ENCODE assay signal across 9 mouse cellular contexts in genomic region chr2:21908813-21909480, GRCm38 (mm10).
DNase-seq lines count a peak whose midpoint lies in the region; ATAC-seq lines count a peak whose summit lies in the region.
"Had no signal": no experiment of that assay in that cellular context is flagged by ENCODE, and none has a peak within 500 bp of the region (broad histone marks: within the 10 kb centered on the region; RNA-seq: fewer than 3 reads in every experiment).

No protein-coding gene starts in this region.

- no peaks in the 10 kb centered on the region for H3K27me3 ChIP-seq in kidney, embryonic 16.5 days (ENCODE audit: insufficient read depth, low read length)
- H3K27me3 ChIP-seq in embryonic facial prominence, embryonic 15.5 days: no peaks in the 10 kb centered on the region
- H3K27me3 ChIP-seq: midbrain, embryonic 13.5 days had no signal

- H3K9me3 ChIP-seq in kidney, embryonic 16.5 days (ENCODE audit: low read length): peaks cover 6% of the 10 kb centered on the region; the same call in 1 of the 2 replicates
- H3K9me3 ChIP-seq in embryonic facial prominence, embryonic 15.5 days (replicated peaks): no peaks in the 10 kb centered on the region
- H3K9me3 ChIP-seq: midbrain, embryonic 13.5 days had no signal

- DNase-seq in kidney, postnatal 25 days: no peak
- peak; percentile 8 for DNase-seq in induced T-regulatory cell, adult 2 months (ENCODE audit: low read depth)
- DNase-seq in MN1 (ENCODE audit: low spot score): no peak
- no peak for DNase-seq in thymus, postnatal 4 days
- no peak for DNase-seq in left cerebral cortex, adult 8-10 months (ENCODE audit: low spot score in 2 of 2)

- H3K4me3 ChIP-seq in kidney, embryonic 16.5 days (ENCODE audit: low read length): no peak overlapping the region; the same call in 1 of the 2 replicates
- H3K4me3 ChIP-seq in embryonic facial prominence, embryonic 15.5 days (replicated peaks): peak overlapping the region; percentile 32
- H3K4me3 ChIP-seq: midbrain, embryonic 13.5 days had no signal

- WGBS in kidney, embryonic 16.5 days: 72% methylated on average over 7 of the region's 7 CpGs
- 62% methylated on average over 7 of the region's 7 CpGs for WGBS in embryonic facial prominence, embryonic 15.5 days

- H3K9ac ChIP-seq in kidney, embryonic 16.5 days (replicated peaks; ENCODE audit: low read length): no peak overlapping the region
- no peak overlapping the region for H3K9ac ChIP-seq in embryonic facial prominence, embryonic 15.5 days
- H3K9ac ChIP-seq: midbrain, embryonic 13.5 days had no signal

- no peak for ATAC-seq in kidney, embryonic 16.5 days (ENCODE audit: low FRiP score, low TSS enrichment)
- peak; percentile 67 for ATAC-seq in activated CD4-positive, CD25-positive, alpha-beta regulatory T cell, adult 4 months
- ATAC-seq in embryonic facial prominence, embryonic 15.5 days (ENCODE audit: insufficient number of reproducible peaks, low FRiP score, low TSS enrichment, low read depth): no peak

- H3K4me1 ChIP-seq in kidney, embryonic 16.5 days (ENCODE audit: insufficient read depth, low read length): no peaks in the 10 kb centered on the region
- H3K4me1 ChIP-seq in embryonic facial prominence, embryonic 15.5 days: no peaks in the 10 kb centered on the region
- H3K4me1 ChIP-seq: midbrain, embryonic 13.5 days had no signal

- no peak overlapping the region for H3K27ac ChIP-seq in kidney, embryonic 16.5 days (ENCODE audit: low read length)
- H3K27ac ChIP-seq in embryonic facial prominence, embryonic 15.5 days (replicated peaks): no peak overlapping the region
- H3K27ac ChIP-seq: midbrain, embryonic 13.5 days had no signal

- H3K4me2 ChIP-seq in kidney, embryonic 16.5 days (replicated peaks; ENCODE audit: low read depth, low read length): peak overlapping the region; percentile 51
- H3K4me2 ChIP-seq in embryonic facial prominence, embryonic 15.5 days (replicated peaks): peak overlapping the region; percentile 32

- H3K36me3 ChIP-seq in kidney, embryonic 16.5 days (ENCODE audit: insufficient read depth, low read length): no peaks in the 10 kb centered on the region
- H3K36me3 ChIP-seq in embryonic facial prominence, embryonic 15.5 days: no peaks in the 10 kb centered on the region
- H3K36me3 ChIP-seq: midbrain, embryonic 13.5 days had no signal
